Mouse (Mus musculus) embryonic stem cell, embryonic (primary cell): Measurements from ENCODE around the gene Spon1.

ENCODE experiments used
- CTCF ChIA-PET, 4 experiments: fragments of 300-600 bp in 2 of 4; fragments of 350-600 bp in 2 of 4; sonication (Branson Sonifier 250); formaldehyde crosslinking; loops; one replicate each; lab custom pipeline; 2022; ENCODE audit warnings: inconsistent platforms in 2 of 4; lab: Charles Lee
- POLR2A ChIA-PET, 4 experiments: fragments of 300-600 bp in 2 of 4; fragments of 350-600 bp in 2 of 4; sonication (Branson Sonifier 250); formaldehyde crosslinking; loops; one replicate each; lab custom pipeline; 2022; ENCODE audit warnings: antibody characterized with exemption in 4 of 4, inconsistent platforms in 1 of 4; lab: Charles Lee

Gene Spon1

DNA sequence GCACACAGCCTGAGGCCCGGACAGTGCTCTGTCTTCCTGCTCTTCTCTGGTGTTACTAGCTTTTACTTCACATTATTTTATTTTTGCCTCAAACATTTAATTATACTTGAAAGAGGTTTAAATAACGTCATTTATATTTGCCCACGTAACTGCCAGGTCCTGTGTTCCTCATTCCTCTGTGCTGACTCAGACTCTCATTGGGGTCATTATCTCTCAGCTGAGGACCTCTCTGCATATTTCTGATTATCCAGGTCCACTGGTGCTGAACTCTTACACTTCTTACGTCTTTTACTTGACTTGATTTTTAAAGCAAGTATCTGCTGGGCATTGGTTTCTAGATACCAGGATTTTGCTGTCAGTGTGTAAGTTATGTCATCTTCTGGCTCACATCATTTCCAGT is 287.9 kb downstream of the Spon1 start:
- POLR2A ChIA-PET = interaction anchor here in 1 of 4 experiments (1.9 kb wide), 1 partner anchor 11 kb away, joined by 7 read pairs; no protein-coding TSS in a partner anchor
- CTCF ChIA-PET = no interaction called here

- ChIA-PET POLR2A (interaction anchor here in 2 of 4 experiments (0.6 to 0.7 kb wide), 3 partner anchors 59 to 218 kb away, joined by 3 read pairs; partner anchors contain the start of gene Psma1 (in 1 of the 2)), CTCF (interaction anchor here in 2 of 4 experiments (0.7 to 1.1 kb wide), 2 partner anchors 759 to 763 kb away, joined by 4 to 6 read pairs; no protein-coding TSS in a partner anchor)
Measured at GRCm38 (mm10) chr7:114058166-114058565, 292.4 kb downstream of the Spon1 start.

GRCm38 (mm10) chr7:114058927-114059441 is 293.2 kb downstream of the Spon1 start:
- ChIA-PET POLR2A (interaction anchor here in 2 of 4 experiments (0.7 to 1.4 kb wide), 3 partner anchors 10 to 80 kb away, joined by 3 to 4 read pairs (median 3); no protein-coding TSS in a partner anchor), CTCF (interaction anchor here in 2 of 4 experiments (0.8 to 1.7 kb wide), 3 partner anchors 13 to 764 kb away, joined by 3 to 5 read pairs (median 4); no protein-coding TSS in a partner anchor)

DNA sequence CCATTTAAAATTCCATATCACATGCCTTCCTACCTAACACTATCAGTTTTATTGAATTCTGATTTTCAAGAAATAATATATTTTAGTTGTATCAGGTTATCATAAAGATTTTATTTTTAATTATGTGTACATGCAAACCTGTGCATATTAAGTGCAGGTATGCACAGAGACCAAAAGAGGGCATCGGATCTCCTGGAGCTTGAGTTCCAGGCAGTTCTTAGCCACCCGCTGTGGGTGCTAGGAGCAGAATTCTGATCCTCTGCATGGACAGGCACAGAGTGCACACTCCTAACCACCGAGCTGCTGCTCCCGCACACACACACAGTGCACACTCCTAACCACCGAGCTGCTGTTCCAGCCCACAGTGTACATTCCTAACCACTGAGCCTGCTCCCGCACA is 294.6 kb downstream of the Spon1 start:
- ChIA-PET CTCF (interaction anchor here in 1 of 4 experiments (0.7 to 1.7 kb wide), 2 partner anchors 12 to 137 kb away, joined by 3 to 5 read pairs; no protein-coding TSS in a partner anchor), POLR2A (interaction anchor here in 2 of 4 experiments (1.0 to 1.4 kb wide), 2 partner anchors 9 to 88 kb away, joined by 3 to 4 read pairs; no protein-coding TSS in a partner anchor)

- ChIA-PET CTCF (interaction anchor here in 1 of 4 experiments (1.5 kb wide), 1 partner anchor 10 kb away, joined by 3 read pairs; no protein-coding TSS in a partner anchor), POLR2A (interaction anchor here in 2 of 4 experiments (0.6 to 1.6 kb wide), 3 partner anchors 33 to 192 kb away, joined by 3 to 5 read pairs (median 3); partner anchors contain the start of gene Copb1 (in 1 of the 2))
Measured at GRCm38 (mm10) chr7:114062451-114062850, 296.7 kb downstream of the Spon1 start.

DNA sequence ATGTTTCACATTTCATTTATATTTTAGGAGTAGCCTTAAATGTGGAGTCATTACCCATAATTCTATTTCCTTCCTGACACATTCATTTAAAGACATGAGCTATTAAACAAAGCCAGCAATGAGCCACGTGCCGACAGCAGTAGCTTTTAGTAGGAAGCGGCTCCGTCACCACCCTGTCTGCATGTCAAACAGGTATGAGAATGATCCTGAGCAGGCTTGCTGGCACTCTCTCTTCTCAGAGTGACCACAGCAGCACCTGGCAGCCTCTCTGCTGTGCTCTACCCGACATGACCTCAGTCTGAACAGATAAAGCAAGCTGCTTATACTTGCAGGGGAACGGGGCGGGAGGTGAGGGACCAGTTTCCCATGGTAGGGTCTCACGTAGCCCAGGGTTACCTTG is 297.7 kb downstream of the Spon1 start:
- ChIA-PET POLR2A (interaction anchor here in 2 of 4 experiments (0.9 to 1.6 kb wide), 7 partner anchors 9 to 213 kb away, joined by 3 to 5 read pairs (median 4); partner anchors contain the start of gene Psma1 (in 1 of the 2)), CTCF (interaction anchor here in 1 of 4 experiments (1.5 kb wide), 1 partner anchor 11 kb away, joined by 3 read pairs; no protein-coding TSS in a partner anchor)

DNA sequence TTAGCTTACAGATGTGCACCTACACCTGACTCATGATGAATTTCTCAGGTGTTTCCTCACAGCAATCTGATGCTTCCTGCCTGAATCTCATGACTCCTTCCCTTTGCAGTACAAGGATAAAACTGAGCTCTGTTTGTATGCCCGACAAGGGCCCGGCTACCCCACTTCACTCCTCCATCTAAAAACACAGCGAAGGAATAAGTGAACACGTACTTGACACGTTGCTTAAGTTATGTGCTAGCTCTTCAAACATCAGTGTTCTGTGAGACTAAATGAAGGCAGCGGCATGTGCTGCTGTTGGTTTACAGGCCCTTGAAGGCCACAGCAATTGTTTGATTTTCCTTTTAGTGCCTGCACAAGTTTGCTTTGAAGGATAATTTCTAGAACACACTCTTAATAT is 298.2 kb downstream of the Spon1 start:
- ChIA-PET CTCF (no interaction called here), POLR2A (interaction anchor here in 2 of 4 experiments (0.9 to 1.6 kb wide), 8 partner anchors 9 to 212 kb away, joined by 3 to 5 read pairs (median 4); partner anchors contain the start of gene Psma1 (in 1 of the 2))

DNA sequence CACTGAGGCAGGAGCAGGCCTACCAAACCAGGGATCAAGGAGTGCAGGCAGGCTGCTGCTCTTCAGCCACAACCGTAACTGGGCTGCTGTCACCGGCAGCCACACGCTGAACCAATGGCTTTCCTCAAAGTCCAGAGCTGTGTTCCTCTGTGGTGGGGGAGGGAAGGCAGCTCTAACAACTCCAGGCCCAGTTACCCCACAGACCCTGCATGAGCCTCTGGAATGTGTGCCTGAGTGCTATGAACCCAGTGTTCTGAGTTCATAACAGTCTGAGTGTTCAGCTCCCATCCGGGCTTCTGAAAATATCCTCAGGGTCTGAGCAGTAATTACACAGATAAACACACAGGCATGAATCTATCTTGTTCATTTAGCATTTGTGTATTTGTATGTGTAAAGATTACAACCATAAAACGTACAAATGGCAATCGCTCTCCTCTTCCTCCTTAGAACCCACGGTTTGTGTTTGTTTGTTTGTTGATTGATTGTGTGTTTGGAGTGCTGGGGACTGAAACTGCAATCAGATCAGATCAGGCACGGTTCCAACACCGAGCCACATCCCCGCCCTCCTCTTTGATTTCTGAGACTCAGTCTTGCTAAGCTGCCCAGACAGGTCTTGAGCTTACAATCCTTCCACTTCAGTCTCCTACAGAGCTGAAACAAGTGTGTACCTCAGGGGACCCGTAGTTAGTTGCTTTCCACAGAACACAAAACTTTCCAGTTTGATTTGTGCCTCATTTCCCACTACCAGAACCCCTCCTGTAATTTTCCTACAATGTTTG is 299.8 kb downstream of the Spon1 start:
- ChIA-PET CTCF (interaction anchor here in 1 of 4 experiments (0.8 kb wide), 1 partner anchor 665 kb away, joined by 4 read pairs; no protein-coding TSS in a partner anchor), POLR2A (interaction anchor here in 2 of 4 experiments (0.6 to 1.6 kb wide), 5 partner anchors 30 to 358 kb away, joined by 3 to 5 read pairs (median 4); no protein-coding TSS in a partner anchor)

GRCm38 (mm10) chr7:114066529-114067178 is 300.9 kb downstream of the Spon1 start:
- ChIA-PET POLR2A (interaction anchor here in 3 of 4 experiments (0.6 to 2.0 kb wide), 7 partner anchors 26 to 158 kb away, joined by 3 to 6 read pairs (median 3); no protein-coding TSS in a partner anchor), CTCF (interaction anchor here in 3 of 4 experiments (0.6 kb wide), 4 partner anchors 68 to 564 kb away, joined by 3 to 7 read pairs (median 4); no protein-coding TSS in a partner anchor)

DNA sequence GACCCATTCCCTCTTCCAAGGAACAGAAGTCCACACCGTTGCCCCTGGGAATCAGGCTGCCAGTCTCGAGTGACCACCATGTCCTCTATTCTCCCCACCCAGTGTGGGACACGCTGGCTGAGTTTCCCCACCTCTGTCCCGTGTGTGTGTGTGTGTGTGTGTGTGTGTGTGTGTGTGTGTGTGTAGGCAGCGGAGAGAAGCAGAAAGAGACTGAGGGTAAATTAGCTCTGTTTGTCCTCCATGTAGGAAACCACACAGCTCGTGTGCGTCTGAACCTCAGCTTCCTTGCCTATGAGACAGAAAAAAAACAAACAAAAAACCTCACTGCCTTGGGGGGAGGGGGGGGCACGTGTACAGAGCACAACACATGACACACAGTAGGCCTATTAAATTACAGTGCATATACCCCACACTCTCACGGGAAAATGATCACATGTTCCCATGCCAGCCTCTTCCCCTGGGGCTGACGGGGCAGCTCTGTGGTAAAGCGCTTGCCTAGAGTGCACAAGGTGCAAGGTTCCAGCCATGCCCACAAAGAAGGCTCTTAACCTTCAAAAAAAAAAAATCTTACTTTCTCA is 303.2 kb downstream of the Spon1 start:
- ChIA-PET POLR2A (interaction anchor here in 3 of 4 experiments (0.6 to 1.6 kb wide), 7 partner anchors 9 to 671 kb away, joined by 3 to 4 read pairs (median 3); no protein-coding TSS in a partner anchor), CTCF (interaction anchor here in 2 of 4 experiments (0.6 to 0.7 kb wide), 4 partner anchors 26 to 619 kb away, joined by 3 to 15 read pairs (median 4); no protein-coding TSS in a partner anchor)

DNA sequence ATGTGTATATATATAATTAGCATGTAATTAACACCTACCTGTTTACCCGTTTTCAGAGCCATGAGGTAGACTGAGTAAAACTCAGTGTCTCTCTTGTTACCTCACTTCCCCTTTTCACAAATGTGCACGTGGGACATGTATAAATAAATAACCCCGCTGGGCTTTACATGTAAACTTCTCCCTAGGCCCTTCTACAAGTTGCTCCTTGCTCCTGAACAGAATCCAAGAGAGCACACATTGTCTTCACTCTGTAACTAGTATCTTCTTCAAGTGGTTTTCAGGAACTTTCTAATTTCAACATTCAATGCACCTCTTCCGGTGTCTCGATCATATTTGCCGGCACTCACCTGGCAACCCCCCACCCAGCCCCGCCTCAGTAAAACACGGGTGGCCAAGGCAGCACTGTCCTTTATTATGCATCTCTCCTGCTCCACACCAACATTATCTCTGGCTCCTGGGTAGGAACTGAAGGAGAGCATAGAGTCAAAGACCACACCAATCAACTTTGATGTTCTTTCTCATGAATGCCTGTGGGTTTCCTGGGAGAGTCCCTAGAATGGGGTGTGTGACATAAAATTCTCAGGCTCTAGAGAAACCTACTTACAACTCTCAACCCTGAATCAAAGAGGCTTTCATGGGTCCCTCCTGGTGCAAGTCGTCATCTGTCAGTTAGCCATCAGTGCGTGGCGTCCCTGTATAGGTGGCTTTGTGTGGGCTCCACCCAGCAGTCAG is 304.1 kb downstream of the Spon1 start:
- CTCF ChIA-PET = no interaction called here
- POLR2A ChIA-PET = interaction anchor here in 2 of 4 experiments (0.8 to 3.5 kb wide), 6 partner anchors 10 to 47 kb away, joined by 4 to 20 read pairs (median 4); no protein-coding TSS in a partner anchor

GRCm38 (mm10) chr7:114070458-114070840 is 304.7 kb downstream of the Spon1 start:
- CTCF ChIA-PET = interaction anchor here in 1 of 4 experiments (1.6 kb wide), 1 partner anchor 143 kb away, joined by 3 read pairs; no protein-coding TSS in a partner anchor
- POLR2A ChIA-PET = interaction anchor here in 2 of 4 experiments (0.8 to 3.5 kb wide), 6 partner anchors 11 to 46 kb away, joined by 3 to 20 read pairs (median 4); no protein-coding TSS in a partner anchor

- ChIA-PET CTCF (interaction anchor here in 2 of 4 experiments (1.2 to 1.6 kb wide), 2 partner anchors 11 to 142 kb away, joined by 3 to 5 read pairs; no protein-coding TSS in a partner anchor), POLR2A (interaction anchor here in 2 of 4 experiments (0.5 to 3.5 kb wide), 10 partner anchors 10 to 142 kb away, joined by 3 to 20 read pairs (median 4); no protein-coding TSS in a partner anchor)
Measured at GRCm38 (mm10) chr7:114071395-114071794, 305.6 kb downstream of the Spon1 start.

DNA sequence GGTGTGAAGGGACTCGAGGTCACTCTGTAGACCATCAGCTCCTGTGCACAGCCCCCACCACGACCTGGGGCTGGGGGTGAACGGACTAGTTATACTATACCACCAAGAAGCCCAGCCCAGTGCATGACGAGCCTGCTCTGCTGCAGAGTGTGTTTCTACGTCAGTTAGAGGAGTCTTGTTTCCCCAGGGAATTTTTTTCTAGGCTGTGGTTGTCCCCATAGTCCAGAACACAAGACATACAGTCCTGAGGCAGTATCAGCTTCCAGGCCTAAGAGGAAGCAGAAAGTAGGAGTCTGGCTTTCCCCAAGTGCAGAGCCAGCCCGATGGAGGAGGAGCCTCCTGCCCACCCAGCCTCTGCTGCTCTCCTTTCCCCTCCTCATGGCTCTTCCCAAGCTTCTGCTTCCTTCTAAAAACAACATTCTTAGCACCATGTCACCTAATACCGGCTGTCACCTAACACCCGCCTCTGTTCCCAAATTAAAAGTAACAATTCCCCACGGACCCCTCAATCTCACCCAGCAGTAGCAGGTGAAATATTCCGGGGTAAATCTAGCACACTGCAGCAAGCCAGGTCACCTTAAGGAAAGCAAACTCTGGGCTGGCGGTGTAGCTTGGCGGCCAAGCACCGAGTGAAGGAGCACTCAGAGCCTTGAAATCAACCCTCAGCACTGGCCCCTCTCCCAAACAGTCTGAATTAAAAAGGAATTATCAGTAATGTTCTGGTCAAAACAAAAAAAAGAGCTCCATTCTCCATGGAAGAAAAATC is 306.2 kb downstream of the Spon1 start:
- ChIA-PET POLR2A (interaction anchor here in 3 of 4 experiments (0.5 to 3.5 kb wide), 14 partner anchors 8 to 204 kb away, joined by 3 to 20 read pairs (median 4); partner anchors contain the start of gene Psma1 (in 2 of the 3)), CTCF (interaction anchor here in 2 of 4 experiments (0.6 to 1.6 kb wide), 4 partner anchors 12 to 142 kb away, joined by 3 to 5 read pairs (median 4); no protein-coding TSS in a partner anchor)

- POLR2A ChIA-PET = interaction anchor here in 1 of 4 experiments (0.6 kb wide), 1 partner anchor 11 kb away, joined by 3 read pairs; no protein-coding TSS in a partner anchor
- CTCF ChIA-PET = interaction anchor here in 1 of 4 experiments (0.6 kb wide), 1 partner anchor 12 kb away, joined by 3 read pairs; no protein-coding TSS in a partner anchor
Measured at GRCm38 (mm10) chr7:114074133-114074532, 308.3 kb downstream of the Spon1 start.
